Mouse (Mus musculus) skeletal muscle tissue, postnatal 0 days (tissue): ENCODE results near the gene Grhpr. TPM values are rescaled to one million over a fixed set of nuclear protein-coding genes. Genes with fewer than 3 reads are reported as not detected.

Experiments
- polyA plus RNA-seq: library from polyadenylated mRNA; unstranded; fragments of >200 nt; fragmentation: Nextera tagmentation; extraction: Ambion mirVana; gene quantifications from 2 replicates; pipeline ENCODE4 v1.2.1, GENCODE M21; 2015

The Grhpr gene
- 40.2 and 46.2 TPM in 2 replicates for polyA plus RNA-seq

DNA sequence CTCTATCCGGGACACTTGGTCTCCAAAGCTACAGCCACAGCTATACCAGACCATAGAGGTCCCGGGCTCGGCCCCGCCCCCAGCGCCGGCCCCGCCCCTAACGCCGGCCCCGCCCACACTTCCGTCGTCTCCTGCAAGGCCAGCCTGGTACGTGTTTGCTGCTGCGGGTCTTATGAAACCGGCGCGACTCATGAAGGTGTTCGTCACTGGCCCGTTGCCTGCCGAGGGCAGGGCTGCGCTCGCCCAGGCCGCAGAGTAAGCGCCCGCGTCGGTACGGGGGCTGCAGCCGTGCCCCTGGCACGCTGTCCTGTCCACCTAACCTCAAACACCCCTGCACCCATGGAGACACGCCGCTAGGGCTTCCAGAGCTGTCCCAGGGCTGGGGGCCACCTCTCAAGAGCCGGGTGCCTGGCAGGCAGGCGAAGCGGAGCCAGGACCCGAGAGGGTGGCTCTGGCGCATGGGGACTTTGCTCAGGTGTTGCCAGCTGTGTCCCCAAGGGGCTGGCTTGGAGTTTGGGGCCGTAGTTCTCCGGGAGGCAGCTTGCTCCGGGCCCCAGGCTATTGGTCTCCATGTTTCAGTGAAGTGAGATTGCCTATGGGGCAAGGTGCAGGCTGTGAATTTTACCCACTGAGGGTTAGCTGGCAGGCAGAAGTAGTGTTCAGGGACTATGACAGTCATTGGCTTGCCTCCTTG, at the start of gene Grhpr:
Grhpr (plus strand) TSS at position 116 of the 694 bp plus-strand sequence.

DNA sequence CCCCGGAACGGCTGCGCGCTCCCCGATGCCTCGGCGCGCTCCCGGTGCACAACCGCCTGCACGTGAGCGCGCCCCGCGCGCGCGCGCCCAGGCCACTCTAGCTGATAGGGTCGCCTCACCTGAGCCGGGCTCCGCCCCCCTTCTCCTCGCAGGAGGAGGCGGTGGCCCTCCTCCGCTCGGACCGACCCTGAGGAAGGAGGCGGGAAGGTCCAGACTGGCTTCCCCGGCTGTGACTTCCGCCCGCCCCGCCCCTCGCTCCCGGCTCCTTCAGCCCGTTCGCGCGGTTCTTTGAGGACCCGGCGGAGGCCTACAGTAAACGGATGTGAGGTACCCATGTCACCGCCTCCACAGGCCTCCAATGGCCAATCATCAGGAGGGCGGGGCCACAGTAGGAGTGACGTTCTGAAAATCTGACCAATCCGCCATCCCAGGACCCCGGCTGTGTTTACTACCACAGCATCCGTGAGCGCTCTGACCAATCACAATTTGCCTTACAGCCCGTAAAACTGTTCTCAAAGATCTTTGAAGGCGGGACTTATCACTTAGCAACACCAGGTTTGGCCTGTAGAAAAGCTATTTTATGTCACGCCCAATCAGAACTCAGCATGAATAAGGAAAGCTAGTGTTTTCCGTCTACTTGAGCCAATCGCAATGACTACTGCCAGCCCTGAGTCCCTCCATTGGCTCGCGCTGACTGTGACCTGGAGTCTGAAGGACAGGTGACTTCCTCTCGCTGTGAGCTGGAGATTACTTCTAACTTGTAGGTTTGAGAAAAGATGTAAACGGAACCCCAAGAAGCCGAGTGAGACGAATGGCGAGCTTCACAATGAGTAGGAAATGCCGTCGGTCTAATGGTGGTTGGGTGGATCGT, 31.1 kb downstream of the Grhpr start, which contains the start of gene Zbtb5:
Zbtb5 (minus strand) TSS at position 308 of the 871 bp plus-strand sequence.

DNA sequence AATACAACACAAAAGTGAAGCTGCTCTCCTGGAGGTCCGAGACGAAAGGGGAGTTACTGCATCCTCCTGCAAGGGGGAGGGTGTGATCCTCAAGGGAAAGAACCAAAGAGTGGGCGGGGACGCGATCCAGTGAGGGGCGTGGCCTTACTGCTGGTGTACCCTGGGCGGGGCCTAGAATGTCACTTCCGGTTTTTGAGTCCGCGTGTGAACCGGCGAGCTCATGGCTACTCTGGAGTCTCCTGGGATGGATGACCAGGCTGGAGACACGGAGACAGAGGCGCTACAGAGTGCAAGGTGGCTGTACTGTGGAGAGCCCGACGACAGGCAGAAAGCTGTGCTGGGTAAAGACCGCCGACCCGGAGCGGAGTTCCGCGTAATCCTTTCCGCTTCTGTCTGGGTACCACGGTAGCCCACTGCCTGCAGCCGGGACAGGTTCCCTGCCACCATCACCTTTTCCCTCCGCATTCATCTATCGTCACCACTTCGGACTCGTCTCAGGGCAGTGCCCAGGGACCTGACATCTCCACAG, 37.3 kb downstream of the Grhpr start, which contains the start of gene Polr1e:
Polr1e (plus strand) TSS at position 132 of the 529 bp plus-strand sequence.

Other genes with a start within 250 kb of the Grhpr start
- gene Zcchc7, start 225.5 kb upstream of the Grhpr start, polyA plus RNA-seq: 18.6 and 20.3 TPM in 2 replicates
- gene Zbtb5, start 31.0 kb downstream of the Grhpr start, polyA plus RNA-seq: 5.7 and 7.2 TPM in 2 replicates
- 13.9 and 14.6 TPM in 2 replicates for gene Polr1e, start 37.2 kb downstream of the Grhpr start, polyA plus RNA-seq
- 7.0 and 7.3 TPM in 2 replicates for gene Fbxo10, start 103.2 kb downstream of the Grhpr start, polyA plus RNA-seq
- 188 and 193 TPM in 2 replicates for gene Tomm5, start 126.7 kb downstream of the Grhpr start, polyA plus RNA-seq
- 2.1 and 2.4 TPM in 2 replicates for gene Frmpd1, start 203.5 kb downstream of the Grhpr start, polyA plus RNA-seq